In the genomic region with DNA sequence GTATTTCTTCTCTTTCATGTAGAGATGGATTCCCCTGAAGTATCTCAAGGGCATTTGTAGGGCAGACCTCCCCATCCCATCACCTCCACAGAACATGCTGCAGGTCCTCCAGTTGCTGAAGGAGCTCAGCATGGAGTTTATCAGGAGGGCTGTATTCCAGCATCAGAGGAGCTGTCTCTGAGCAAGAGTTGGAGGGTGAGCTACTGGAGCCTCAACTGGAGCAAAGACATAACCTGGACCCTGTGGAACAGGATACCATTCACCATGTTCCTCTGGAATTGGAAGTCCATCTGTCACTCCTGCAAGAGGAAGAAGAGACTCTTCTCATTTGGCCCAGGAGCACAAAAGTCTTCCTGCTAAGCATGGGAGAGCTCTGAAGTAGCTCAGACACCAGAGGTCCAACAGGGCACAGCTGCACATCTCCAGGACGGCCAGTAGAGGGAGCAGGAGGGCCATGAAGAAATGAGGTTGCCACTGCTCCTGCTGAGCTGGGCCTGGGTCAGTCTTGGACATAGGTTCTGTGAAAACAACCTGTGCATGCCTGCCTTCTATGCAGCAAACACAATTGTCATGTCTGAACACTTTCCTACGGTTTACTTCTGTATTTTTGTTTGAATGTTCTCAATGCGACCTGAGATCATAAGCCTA, we compare ENCODE assay signal across 8 mouse cellular contexts. TPM values are rescaled to one million over a fixed set of nuclear protein-coding genes. Genes with fewer than 3 reads are reported as not detected.
A peak's percentile ranks its signal among the peaks of the same experiment; 100 is the strongest.
DNase-seq lines count a peak whose midpoint lies in the region; ATAC-seq and TF ChIP-seq lines count a peak whose summit lies in the region.

No protein-coding gene starts in this region.

- peaks cover 11% of the 10 kb centered on the region; the same call in 1 of the 2 replicates for H3K27me3 ChIP-seq in liver, embryonic 12.5 days (replicated peaks)
- no peaks in the 10 kb centered on the region for H3K27me3 ChIP-seq in intestine, postnatal 0 days (replicated peaks; ENCODE audit: control insufficient read depth, insufficient read depth, low read length)
- H3K27me3 ChIP-seq in midbrain, embryonic 14.5 days (ENCODE audit: control insufficient read depth, insufficient read depth, low read length) = no peaks in the 10 kb centered on the region
- H3K27me3 ChIP-seq in small intestine, adult 2 months (ENCODE audit: control insufficient read depth, insufficient read depth, low read length) = no peaks in the 10 kb centered on the region

- H3K9ac ChIP-seq in liver, embryonic 12.5 days = no peak overlapping the region
- H3K9ac ChIP-seq in intestine, postnatal 0 days (ENCODE audit: low read depth, low read length) = no peak overlapping the region
- H3K9ac ChIP-seq in midbrain, embryonic 14.5 days (replicated peaks; ENCODE audit: low read length) = no peak overlapping the region

- H3K4me3 ChIP-seq in liver, embryonic 12.5 days = no peak overlapping the region
- no peak overlapping the region for H3K4me3 ChIP-seq in intestine, postnatal 0 days (ENCODE audit: low read depth, low read length)
- H3K4me3 ChIP-seq in midbrain, embryonic 14.5 days (replicated peaks; ENCODE audit: low read depth, low read length) = no peak overlapping the region
- H3K4me3 ChIP-seq in small intestine, adult 2 months (ENCODE audit: low read depth, low read length) = no peak overlapping the region

- peak; percentile 74 for DNase-seq in liver
- peak; percentile 82 for DNase-seq in embryo, embryonic 11 days
- peak; percentile 57 to 60 for DNase-seq in left cerebral cortex, postnatal 36 days (ENCODE audit: low spot score in 2 of 2)
- DNase-seq in midbrain, embryonic 14.5 days = peak; percentile 88

- peak; percentile 99 for TF ChIP-seq CTCF in intestine, postnatal 0 days (IDR thresholded peaks at IDR 0.05; ENCODE audit: low read depth)
- peak; percentile 99 for TF ChIP-seq CTCF in small intestine, adult 2 months (IDR thresholded peaks at IDR 0.05; ENCODE audit: extremely low read depth, insufficient read length, insufficient replicate concordance, low read depth, low read length)

- intact Hi-C loops in left cerebral cortex, postnatal 36 days (cut with DNase I) = loop anchor here (10.0 kb wide), 1 partner anchor 48 kb away; no protein-coding TSS in a partner anchor

- H3K27ac ChIP-seq in liver, embryonic 12.5 days = no peak overlapping the region
- no peak overlapping the region for H3K27ac ChIP-seq in intestine, postnatal 0 days (ENCODE audit: low read depth, low read length)
- no peak overlapping the region for H3K27ac ChIP-seq in midbrain, embryonic 14.5 days (replicated peaks; ENCODE audit: low read depth, low read length)
- no peak overlapping the region for H3K27ac ChIP-seq in small intestine, adult 2 months (ENCODE audit: insufficient read depth, low read depth, low read length)

- no peak for TF ChIP-seq POLR2A in small intestine, adult 2 months (IDR thresholded peaks at IDR 0.05; ENCODE audit: low read depth, low read length)

- WGBS in liver, embryonic 12.5 days (ENCODE audit: insufficient replicate concordance) = 25% methylated on average over 3 of the region's 3 CpGs
- 30% methylated on average over 3 of the region's 3 CpGs for WGBS in intestine, postnatal 0 days
- WGBS in midbrain, embryonic 14.5 days = 26% methylated on average over 3 of the region's 3 CpGs
- 30% methylated on average over 3 of the region's 3 CpGs for WGBS in small intestine, adult 2 months

- no peak overlapping the region for H3K4me2 ChIP-seq in liver, embryonic 12.5 days
- H3K4me2 ChIP-seq in intestine, postnatal 0 days (replicated peaks; ENCODE audit: low read depth) = no peak overlapping the region
- H3K4me2 ChIP-seq in midbrain, embryonic 14.5 days (ENCODE audit: low read length) = no peak overlapping the region

- no peaks in the 10 kb centered on the region for H3K4me1 ChIP-seq in liver, embryonic 12.5 days
- no peaks in the 10 kb centered on the region for H3K4me1 ChIP-seq in intestine, postnatal 0 days (replicated peaks; ENCODE audit: control insufficient read depth, insufficient read depth, low read length)
- no peaks in the 10 kb centered on the region for H3K4me1 ChIP-seq in midbrain, embryonic 14.5 days (ENCODE audit: control insufficient read depth, insufficient read depth, low read length)
- no peaks in the 10 kb centered on the region for H3K4me1 ChIP-seq in small intestine, adult 2 months (ENCODE audit: control insufficient read depth, insufficient read depth, insufficient read length, low read length)

- ATAC-seq in liver, embryonic 12.5 days = no peak
- ATAC-seq in granulocyte monocyte progenitor cell, adult 5-6 weeks (replicated peaks; ENCODE audit: poor library complexity, severe bottlenecking) = peak; percentile 88
- ATAC-seq in intestine, postnatal 0 days = peak; percentile 59; the same call in 1 of the 2 replicates
- ATAC-seq in midbrain, embryonic 14.5 days (ENCODE audit: low FRiP score, low TSS enrichment) = peak; percentile 81

- H3K9me3 ChIP-seq in liver, embryonic 12.5 days (replicated peaks) = no peaks in the 10 kb centered on the region
- no peaks in the 10 kb centered on the region for H3K9me3 ChIP-seq in intestine, postnatal 0 days (ENCODE audit: control insufficient read depth)
- no peaks in the 10 kb centered on the region for H3K9me3 ChIP-seq in midbrain, embryonic 14.5 days (ENCODE audit: control insufficient read depth, low read length)

- H3K36me3 ChIP-seq in liver, embryonic 12.5 days = no peaks in the 10 kb centered on the region
- no peaks in the 10 kb centered on the region for H3K36me3 ChIP-seq in intestine, postnatal 0 days (ENCODE audit: control insufficient read depth, insufficient read depth)
- H3K36me3 ChIP-seq in midbrain, embryonic 14.5 days (ENCODE audit: control insufficient read depth, insufficient read depth, low read length) = no peaks in the 10 kb centered on the region
- no peaks in the 10 kb centered on the region for H3K36me3 ChIP-seq in small intestine, adult 2 months (ENCODE audit: control insufficient read depth, insufficient read depth, low read length)

RNA-seq across cellular contexts. Expression of gene Ifnab, which starts 5.2 kb away (rescaled TPM):
- polyA plus RNA-seq in liver, embryonic 12.5 days (2016; fragmentation: Nextera tagmentation; extraction: Ambion mirVana) = not detected in 2 replicates
- not detected in 2 replicates for total RNA-seq in granulocyte monocyte progenitor cell, adult 5-6 weeks (2014; fragmentation: Nextera tagmentation)
- not detected in 2 replicates for total RNA-seq in granulocyte monocyte progenitor cell, adult 5-6 weeks (2017)
- not detected in 2 replicates for polyA plus RNA-seq in intestine, postnatal 0 days (2015; fragmentation: Nextera tagmentation; extraction: Ambion mirVana)
- not detected for total RNA-seq in left cerebral cortex, postnatal 36 days (2021)
- not detected in 2 replicates for polyA plus RNA-seq in midbrain, embryonic 14.5 days (2014; fragmentation: Nextera tagmentation; extraction: Ambion mirVana)
- not detected in 2 replicates for polyA plus RNA-seq in small intestine, adult 2 months (2012; rRNA removed)

RNA-seq across cellular contexts. Expression of gene Ifna2, which starts 12.6 kb away (rescaled TPM):
- polyA plus RNA-seq in liver, embryonic 12.5 days (2016; fragmentation: Nextera tagmentation; extraction: Ambion mirVana) = not detected in 2 replicates
- not detected in 2 replicates for total RNA-seq in granulocyte monocyte progenitor cell, adult 5-6 weeks (2014; fragmentation: Nextera tagmentation)
- not detected in 2 replicates for total RNA-seq in granulocyte monocyte progenitor cell, adult 5-6 weeks (2017)
- not detected in 2 replicates for polyA plus RNA-seq in intestine, postnatal 0 days (2015; fragmentation: Nextera tagmentation; extraction: Ambion mirVana)
- total RNA-seq in left cerebral cortex, postnatal 36 days (2021) = not detected
- polyA plus RNA-seq in midbrain, embryonic 14.5 days (2014; fragmentation: Nextera tagmentation; extraction: Ambion mirVana) = not detected in 2 replicates
- polyA plus RNA-seq in small intestine, adult 2 months (2012; rRNA removed) = not detected in 2 replicates

RNA-seq across cellular contexts. Expression of gene Ifna16, which starts 19.6 kb away (rescaled TPM):
- not detected in 2 replicates for polyA plus RNA-seq in liver, embryonic 12.5 days (2016; fragmentation: Nextera tagmentation; extraction: Ambion mirVana)
- not detected in 2 replicates for total RNA-seq in granulocyte monocyte progenitor cell, adult 5-6 weeks (2014; fragmentation: Nextera tagmentation)
- not detected in 2 replicates for total RNA-seq in granulocyte monocyte progenitor cell, adult 5-6 weeks (2017)
- not detected in 2 replicates for polyA plus RNA-seq in intestine, postnatal 0 days (2015; fragmentation: Nextera tagmentation; extraction: Ambion mirVana)
- total RNA-seq in left cerebral cortex, postnatal 36 days (2021) = not detected
- polyA plus RNA-seq in midbrain, embryonic 14.5 days (2014; fragmentation: Nextera tagmentation; extraction: Ambion mirVana) = not detected in 2 replicates
- polyA plus RNA-seq in small intestine, adult 2 months (2012; rRNA removed) = not detected in 2 replicates

RNA-seq across cellular contexts. Expression of gene Gm26566, which starts 25.2 kb away (rescaled TPM):
- 0.29 and 0.43 TPM in 2 replicates for polyA plus RNA-seq in liver, embryonic 12.5 days (2016; fragmentation: Nextera tagmentation; extraction: Ambion mirVana)
- not detected in 2 replicates for total RNA-seq in granulocyte monocyte progenitor cell, adult 5-6 weeks (2014; fragmentation: Nextera tagmentation)
- total RNA-seq in granulocyte monocyte progenitor cell, adult 5-6 weeks (2017) = 0.69 TPM in 1 of 2 replicates, not detected in the other
- polyA plus RNA-seq in intestine, postnatal 0 days (2015; fragmentation: Nextera tagmentation; extraction: Ambion mirVana) = 0.16 and 0.43 TPM in 2 replicates
- total RNA-seq in left cerebral cortex, postnatal 36 days (2021) = 1 to 10 TPM in 1 of 2 experiments, under 1 TPM in 1; 0.66 to 1.5 TPM
- polyA plus RNA-seq in midbrain, embryonic 14.5 days (2014; fragmentation: Nextera tagmentation; extraction: Ambion mirVana) = 1.8 and 2.2 TPM in 2 replicates
- 0.68 TPM in 1 of 2 replicates, not detected in the other for polyA plus RNA-seq in small intestine, adult 2 months (2012; rRNA removed)

RNA-seq across cellular contexts. Expression of gene Klhl9, which starts 25.9 kb away (rescaled TPM):
- polyA plus RNA-seq in liver, embryonic 12.5 days (2016; fragmentation: Nextera tagmentation; extraction: Ambion mirVana) = 38.0 and 38.7 TPM in 2 replicates
- total RNA-seq in granulocyte monocyte progenitor cell, adult 5-6 weeks (2014; fragmentation: Nextera tagmentation) = 33.5 and 45.5 TPM in 2 replicates
- 72.4 and 96.0 TPM in 2 replicates for total RNA-seq in granulocyte monocyte progenitor cell, adult 5-6 weeks (2017)
- 40.5 and 42.5 TPM in 2 replicates for polyA plus RNA-seq in intestine, postnatal 0 days (2015; fragmentation: Nextera tagmentation; extraction: Ambion mirVana)
- 100 to 1,000 TPM in 1 of 2 experiments, 10 to 100 TPM in 1; 92.7 to 101 TPM for total RNA-seq in left cerebral cortex, postnatal 36 days (2021)
- 137 and 177 TPM in 2 replicates for polyA plus RNA-seq in midbrain, embryonic 14.5 days (2014; fragmentation: Nextera tagmentation; extraction: Ambion mirVana)
- 6.5 and 11.3 TPM in 2 replicates for polyA plus RNA-seq in small intestine, adult 2 months (2012; rRNA removed)
